Mouse (Mus musculus): ENCODE measurements around the gene Ninl. TPM values are rescaled to one million over a fixed set of nuclear protein-coding genes. Genes with fewer than 3 reads are reported as not detected.
A peak's percentile ranks its signal among the peaks of the same experiment; 100 is the strongest.

Gene Ninl
- total and polyA plus RNA-seq, 3 experiments, result 0.78 to 1.5 (median 1.4) TPM

GRCm38 (mm10) chr2:150923505-150923904, 115.7 kb downstream of the Ninl start:
- DNase-seq, result no peak
- Histone ChIP-seq H3K9ac (ENCODE audit: low read depth, low read length) (no peak overlapping the region), H3K4me3 (no peak overlapping the region), H3K79me2 (replicated peaks; ENCODE audit: control insufficient read depth, insufficient read depth, low read length) (no peaks in the 10 kb centered on the region), H3K27me3 (ENCODE audit: control insufficient read depth, insufficient read depth, low read length) (no peaks in the 10 kb centered on the region), H3K27ac (no peak overlapping the region), H3K36me3 (ENCODE audit: control insufficient read depth, insufficient read depth, low read length) (no peaks in the 10 kb centered on the region), H3K4me1 (ENCODE audit: control insufficient read depth, insufficient read depth, low read length) (0 out of 2 replicates have a peak, but pooled peaks cover 2% of the 10 kb centered on the region)
- no peak for TF ChIP-seq EP300 (IDR thresholded peaks at IDR 0.05; ENCODE audit: insufficient read depth, low read depth, low read length)
- no peak for TF ChIP-seq CTCF (IDR thresholded peaks at IDR 0.05)
- TF ChIP-seq POLR2A (IDR thresholded peaks at IDR 0.05; ENCODE audit: insufficient read depth, low read depth, low read length), result no peak
- intact Hi-C loops (cut with DNase I), result no loop called here
- WGBS, result 54% methylated on average over 7 of the region's 7 CpGs

- no peaks in the 10 kb centered on the region for H3K36me3 ChIP-seq (ENCODE audit: control insufficient read depth, insufficient read depth, low read length)
- intact Hi-C loops (cut with DNase I), result no loop called here
- 91% methylated on average over 3 of the region's 3 CpGs for WGBS
- no peaks in the 10 kb centered on the region for H3K79me2 ChIP-seq (replicated peaks; ENCODE audit: control insufficient read depth, insufficient read depth, low read length)
- DNase-seq, result no peak
- no peak overlapping the region for H3K9ac ChIP-seq (ENCODE audit: low read depth, low read length)
- no peak overlapping the region for H3K27ac ChIP-seq
- H3K4me3 ChIP-seq, result no peak overlapping the region
- H3K4me1 ChIP-seq (ENCODE audit: control insufficient read depth, insufficient read depth, low read length), result 0 out of 2 replicates have a peak, but pooled peaks cover 2% of the 10 kb centered on the region
- TF ChIP-seq POLR2A (IDR thresholded peaks at IDR 0.05; ENCODE audit: insufficient read depth, low read depth, low read length), result no peak
- TF ChIP-seq EP300 (IDR thresholded peaks at IDR 0.05; ENCODE audit: insufficient read depth, low read depth, low read length), result no peak
- no peak for TF ChIP-seq CTCF (IDR thresholded peaks at IDR 0.05)
- H3K27me3 ChIP-seq (ENCODE audit: control insufficient read depth, insufficient read depth, low read length), result no peaks in the 10 kb centered on the region
Measured at GRCm38 (mm10) chr2:150923026-150923425, 116.2 kb downstream of the Ninl start.

GRCm38 (mm10) chr2:150922165-150922564, 117.0 kb downstream of the Ninl start:
- TF ChIP-seq CTCF (IDR thresholded peaks at IDR 0.05), result no peak
- no peak for TF ChIP-seq EP300 (IDR thresholded peaks at IDR 0.05; ENCODE audit: insufficient read depth, low read depth, low read length)
- TF ChIP-seq POLR2A (IDR thresholded peaks at IDR 0.05; ENCODE audit: insufficient read depth, low read depth, low read length), result no peak

GRCm38 (mm10) chr2:150921697-150922096, 117.5 kb downstream of the Ninl start:
- Histone ChIP-seq H3K9ac (ENCODE audit: low read depth, low read length) (no peak overlapping the region), H3K36me3 (ENCODE audit: control insufficient read depth, insufficient read depth, low read length) (no peaks in the 10 kb centered on the region), H3K79me2 (replicated peaks; ENCODE audit: control insufficient read depth, insufficient read depth, low read length) (no peaks in the 10 kb centered on the region), H3K27me3 (ENCODE audit: control insufficient read depth, insufficient read depth, low read length) (no peaks in the 10 kb centered on the region), H3K4me1 (ENCODE audit: control insufficient read depth, insufficient read depth, low read length) (0 out of 2 replicates have a peak, but pooled peaks cover 2% of the 10 kb centered on the region), H3K4me3 (no peak overlapping the region; the same call in 1 of the 2 replicates), H3K27ac (peak overlapping the region; percentile 47)
- intact Hi-C loops (cut with DNase I), result no loop called here
- TF ChIP-seq EP300 (IDR thresholded peaks at IDR 0.05; ENCODE audit: insufficient read depth, low read depth, low read length), result no peak
- no peak for TF ChIP-seq CTCF (IDR thresholded peaks at IDR 0.05)
- no peak for TF ChIP-seq POLR2A (IDR thresholded peaks at IDR 0.05; ENCODE audit: insufficient read depth, low read depth, low read length)
- 51% methylated on average over 6 of the region's 6 CpGs for WGBS
- DNase-seq, result peak in 1 of 2 experiments; percentile 27

More at GRCm38 (mm10) chr2:150922165-150922564, 117.0 kb downstream of the Ninl start:
- H3K27ac ChIP-seq, result peak overlapping the region; percentile 47
- no peak overlapping the region for H3K4me3 ChIP-seq
- no peaks in the 10 kb centered on the region for H3K36me3 ChIP-seq (ENCODE audit: control insufficient read depth, insufficient read depth, low read length)
- WGBS, result 64% methylated on average over 4 of the region's 4 CpGs
- no peak for DNase-seq
- intact Hi-C loops (cut with DNase I), result no loop called here
- no peaks in the 10 kb centered on the region for H3K79me2 ChIP-seq (replicated peaks; ENCODE audit: control insufficient read depth, insufficient read depth, low read length)
- H3K4me1 ChIP-seq (ENCODE audit: control insufficient read depth, insufficient read depth, low read length), result 0 out of 2 replicates have a peak, but pooled peaks cover 2% of the 10 kb centered on the region
- H3K9ac ChIP-seq (ENCODE audit: low read depth, low read length), result no peak overlapping the region
- H3K27me3 ChIP-seq (ENCODE audit: control insufficient read depth, insufficient read depth, low read length), result no peaks in the 10 kb centered on the region

- TF ChIP-seq EP300 (IDR thresholded peaks at IDR 0.05; ENCODE audit: insufficient read depth, low read depth, low read length) (no peak), POLR2A (IDR thresholded peaks at IDR 0.05; ENCODE audit: insufficient read depth, low read depth, low read length) (no peak), CTCF (IDR thresholded peaks at IDR 0.05) (no peak)
- 90% methylated on average over 3 of the region's 3 CpGs for WGBS
- Histone ChIP-seq H3K27me3 (ENCODE audit: control insufficient read depth, insufficient read depth, low read length) (no peaks in the 10 kb centered on the region), H3K36me3 (ENCODE audit: control insufficient read depth, insufficient read depth, low read length) (no peaks in the 10 kb centered on the region), H3K79me2 (replicated peaks; ENCODE audit: control insufficient read depth, insufficient read depth, low read length) (no peaks in the 10 kb centered on the region), H3K9ac (ENCODE audit: low read depth, low read length) (no peak overlapping the region), H3K4me1 (ENCODE audit: control insufficient read depth, insufficient read depth, low read length) (0 out of 2 replicates have a peak, but pooled peaks cover 2% of the 10 kb centered on the region), H3K4me3 (no peak overlapping the region), H3K27ac (no peak overlapping the region)
- intact Hi-C loops (cut with DNase I), result no loop called here
- no peak for DNase-seq
Measured at GRCm38 (mm10) chr2:150920543-150920942, 118.6 kb downstream of the Ninl start.

- Histone ChIP-seq H3K27ac (no peak overlapping the region), H3K36me3 (ENCODE audit: control insufficient read depth, insufficient read depth, low read length) (no peaks in the 10 kb centered on the region), H3K4me3 (no peak overlapping the region), H3K79me2 (replicated peaks; ENCODE audit: control insufficient read depth, insufficient read depth, low read length) (no peaks in the 10 kb centered on the region), H3K27me3 (ENCODE audit: control insufficient read depth, insufficient read depth, low read length) (no peaks in the 10 kb centered on the region), H3K9ac (ENCODE audit: low read depth, low read length) (no peak overlapping the region), H3K4me1 (ENCODE audit: control insufficient read depth, insufficient read depth, low read length) (0 out of 2 replicates have a peak, but pooled peaks cover 2% of the 10 kb centered on the region)
- WGBS, result 85% methylated on average over 3 of the region's 3 CpGs
- intact Hi-C loops (cut with DNase I), result no loop called here
- TF ChIP-seq CTCF (IDR thresholded peaks at IDR 0.05) (no peak), POLR2A (IDR thresholded peaks at IDR 0.05; ENCODE audit: insufficient read depth, low read depth, low read length) (no peak), EP300 (IDR thresholded peaks at IDR 0.05; ENCODE audit: insufficient read depth, low read depth, low read length) (no peak)
- no peak for DNase-seq
Measured at GRCm38 (mm10) chr2:150918720-150919119, 120.5 kb downstream of the Ninl start.
